In the genomic region with DNA sequence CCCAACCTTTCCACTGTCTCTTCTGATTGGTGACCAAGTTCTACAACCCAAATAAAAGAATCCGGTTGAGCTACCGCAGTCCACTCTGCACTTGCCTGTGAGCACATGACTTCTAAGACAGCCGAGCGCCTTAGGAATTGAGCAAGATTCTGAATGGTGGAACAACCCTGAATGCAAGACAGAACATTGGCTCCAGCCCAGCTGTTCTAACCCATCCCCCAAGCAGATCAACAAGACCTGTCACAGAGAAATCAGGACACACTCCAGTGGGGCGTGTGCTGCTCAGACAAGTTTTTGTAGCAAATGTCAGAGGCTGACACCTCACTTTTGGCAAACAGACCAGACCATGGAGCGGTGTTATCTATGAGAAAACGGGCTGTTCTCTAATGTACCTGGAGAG, we compare ENCODE assay signal across 18 mouse cellular contexts. TPM values are rescaled to one million over a fixed set of nuclear protein-coding genes. Genes with fewer than 3 reads are reported as not detected.
DNase-seq lines count a peak whose midpoint lies in the region; ATAC-seq lines count a peak whose summit lies in the region.
"Had no signal": no experiment of that assay in that cellular context is flagged by ENCODE, and none has a peak within 500 bp of the region (broad histone marks: within the 10 kb centered on the region; RNA-seq: fewer than 3 reads in every experiment).

No protein-coding gene starts in this region.

- no peak overlapping the region for H3K9ac ChIP-seq in hindbrain, embryonic 12.5 days
- no peak overlapping the region for H3K9ac ChIP-seq in midbrain, embryonic 14.5 days (replicated peaks; ENCODE audit: low read length)
- H3K9ac ChIP-seq in midbrain, embryonic 11.5 days (ENCODE audit: low read length) = no peak overlapping the region
- no peak overlapping the region for H3K9ac ChIP-seq in embryonic facial prominence, embryonic 15.5 days
- H3K9ac ChIP-seq in neural tube, embryonic 15.5 days (replicated peaks) = no peak overlapping the region
- H3K9ac ChIP-seq: embryonic facial prominence, embryonic 13.5 days; heart, embryonic 13.5 days; liver, embryonic 12.5 days; midbrain, embryonic 12.5 days had no signal

- H3K4me1 ChIP-seq in hindbrain, embryonic 12.5 days = peaks cover 35% of the 10 kb centered on the region
- peaks cover 63% of the 10 kb centered on the region for H3K4me1 ChIP-seq in hindbrain, embryonic 10.5 days (replicated peaks)
- peaks cover 32% of the 10 kb centered on the region for H3K4me1 ChIP-seq in midbrain, embryonic 14.5 days (ENCODE audit: control insufficient read depth, insufficient read depth, low read length)
- peaks cover 43% of the 10 kb centered on the region for H3K4me1 ChIP-seq in midbrain, embryonic 11.5 days (ENCODE audit: control insufficient read depth, insufficient read depth, low read length)
- peaks cover 10% of the 10 kb centered on the region; the same call in 1 of the 2 replicates for H3K4me1 ChIP-seq in embryonic facial prominence, embryonic 15.5 days
- H3K4me1 ChIP-seq in neural tube, embryonic 15.5 days = peaks cover 22% of the 10 kb centered on the region
- H3K4me1 ChIP-seq: liver, embryonic 12.5 days had no signal

- H3K27me3 ChIP-seq in hindbrain, embryonic 12.5 days = peaks cover 91% of the 10 kb centered on the region
- H3K27me3 ChIP-seq in hindbrain, embryonic 10.5 days (ENCODE audit: insufficient read depth, poor library complexity, severe bottlenecking) = peaks cover 96% of the 10 kb centered on the region
- peaks cover 92% of the 10 kb centered on the region for H3K27me3 ChIP-seq in midbrain, embryonic 14.5 days (ENCODE audit: control insufficient read depth, insufficient read depth, low read length)
- peaks cover 82% of the 10 kb centered on the region for H3K27me3 ChIP-seq in midbrain, embryonic 11.5 days (ENCODE audit: control insufficient read depth, insufficient read depth, low read length)
- peaks cover 8% of the 10 kb centered on the region; the same call in 1 of the 2 replicates for H3K27me3 ChIP-seq in embryonic facial prominence, embryonic 15.5 days
- peaks cover 43% of the 10 kb centered on the region for H3K27me3 ChIP-seq in neural tube, embryonic 15.5 days (replicated peaks)
- H3K27me3 ChIP-seq: liver, embryonic 12.5 days had no signal

- no peak overlapping the region for H3K4me3 ChIP-seq in hindbrain, embryonic 12.5 days
- H3K4me3 ChIP-seq in hindbrain, embryonic 10.5 days = no peak overlapping the region
- no peak overlapping the region for H3K4me3 ChIP-seq in midbrain, embryonic 14.5 days (replicated peaks; ENCODE audit: low read depth, low read length)
- H3K4me3 ChIP-seq in midbrain, embryonic 11.5 days (ENCODE audit: low read depth, low read length) = no peak overlapping the region
- H3K4me3 ChIP-seq in embryonic facial prominence, embryonic 15.5 days (replicated peaks) = no peak overlapping the region
- no peak overlapping the region for H3K4me3 ChIP-seq in neural tube, embryonic 15.5 days (replicated peaks)
- H3K4me3 ChIP-seq: embryonic facial prominence, embryonic 13.5 days; heart, embryonic 13.5 days; liver, embryonic 12.5 days; midbrain, embryonic 12.5 days had no signal

- peak; percentile 14; the same call in 1 of the 2 replicates for ATAC-seq in hindbrain, embryonic 12.5 days (ENCODE audit: low FRiP score)
- ATAC-seq in midbrain, embryonic 14.5 days (ENCODE audit: low FRiP score, low TSS enrichment) = no peak
- no peak for ATAC-seq in midbrain, embryonic 11.5 days (ENCODE audit: low FRiP score)
- ATAC-seq in embryonic facial prominence, embryonic 15.5 days (ENCODE audit: insufficient number of reproducible peaks, low FRiP score, low TSS enrichment, low read depth) = peak; percentile 21; the same call in 1 of the 2 replicates
- ATAC-seq in neural tube, embryonic 15.5 days (ENCODE audit: low FRiP score) = no peak
- ATAC-seq: liver, embryonic 12.5 days had no signal

- 40% methylated on average over 7 of the region's 7 CpGs for WGBS in hindbrain, embryonic 12.5 days
- 50% methylated on average over 7 of the region's 7 CpGs for WGBS in hindbrain, embryonic 10.5 days
- WGBS in midbrain, embryonic 14.5 days = 32% methylated on average over 7 of the region's 7 CpGs
- 42% methylated on average over 7 of the region's 7 CpGs for WGBS in midbrain, embryonic 11.5 days
- WGBS in embryonic facial prominence, embryonic 15.5 days = 59% methylated on average over 7 of the region's 7 CpGs
- 55% methylated on average over 7 of the region's 7 CpGs for WGBS in neural tube, embryonic 15.5 days

- no peak overlapping the region for H3K4me2 ChIP-seq in hindbrain, embryonic 12.5 days (replicated peaks)
- no peak overlapping the region for H3K4me2 ChIP-seq in midbrain, embryonic 14.5 days (ENCODE audit: low read length)
- H3K4me2 ChIP-seq in midbrain, embryonic 11.5 days = no peak overlapping the region
- no peak overlapping the region for H3K4me2 ChIP-seq in embryonic facial prominence, embryonic 15.5 days (replicated peaks)
- no peak overlapping the region for H3K4me2 ChIP-seq in neural tube, embryonic 15.5 days
- H3K4me2 ChIP-seq: embryonic facial prominence, embryonic 13.5 days; heart, embryonic 13.5 days; liver, embryonic 12.5 days; midbrain, embryonic 12.5 days had no signal

- no peaks in the 10 kb centered on the region for H3K9me3 ChIP-seq in hindbrain, embryonic 12.5 days (replicated peaks)
- H3K9me3 ChIP-seq in hindbrain, embryonic 10.5 days = no peaks in the 10 kb centered on the region
- no peaks in the 10 kb centered on the region for H3K9me3 ChIP-seq in midbrain, embryonic 14.5 days (ENCODE audit: control insufficient read depth, low read length)
- H3K9me3 ChIP-seq in midbrain, embryonic 11.5 days (ENCODE audit: control insufficient read depth, low read length) = no peaks in the 10 kb centered on the region
- H3K9me3 ChIP-seq in embryonic facial prominence, embryonic 15.5 days (replicated peaks) = no peaks in the 10 kb centered on the region
- H3K9me3 ChIP-seq in neural tube, embryonic 15.5 days (replicated peaks) = no peaks in the 10 kb centered on the region
- H3K9me3 ChIP-seq: embryonic facial prominence, embryonic 13.5 days; G1E; heart, embryonic 13.5 days; liver, embryonic 12.5 days; midbrain, embryonic 12.5 days had no signal

- H3K27ac ChIP-seq in hindbrain, embryonic 12.5 days = no peak overlapping the region
- H3K27ac ChIP-seq in hindbrain, embryonic 10.5 days = no peak overlapping the region
- H3K27ac ChIP-seq in midbrain, embryonic 14.5 days (replicated peaks; ENCODE audit: low read depth, low read length) = no peak overlapping the region
- H3K27ac ChIP-seq in midbrain, embryonic 11.5 days (ENCODE audit: low read depth, low read length) = no peak overlapping the region
- no peak overlapping the region for H3K27ac ChIP-seq in embryonic facial prominence, embryonic 15.5 days (replicated peaks)
- H3K27ac ChIP-seq in neural tube, embryonic 15.5 days (replicated peaks) = no peak overlapping the region
- H3K27ac ChIP-seq: embryonic facial prominence, embryonic 13.5 days; heart, embryonic 13.5 days; liver, embryonic 12.5 days; midbrain, embryonic 12.5 days had no signal

- no peaks in the 10 kb centered on the region for H3K36me3 ChIP-seq in hindbrain, embryonic 12.5 days
- no peaks in the 10 kb centered on the region for H3K36me3 ChIP-seq in hindbrain, embryonic 10.5 days
- no peaks in the 10 kb centered on the region for H3K36me3 ChIP-seq in midbrain, embryonic 14.5 days (ENCODE audit: control insufficient read depth, insufficient read depth, low read length)
- H3K36me3 ChIP-seq in midbrain, embryonic 11.5 days (ENCODE audit: control insufficient read depth, insufficient read depth, low read length) = no peaks in the 10 kb centered on the region
- no peaks in the 10 kb centered on the region for H3K36me3 ChIP-seq in embryonic facial prominence, embryonic 15.5 days
- no peaks in the 10 kb centered on the region for H3K36me3 ChIP-seq in neural tube, embryonic 15.5 days
- H3K36me3 ChIP-seq: embryonic facial prominence, embryonic 13.5 days; G1E; heart, embryonic 13.5 days; liver, embryonic 12.5 days; midbrain, embryonic 12.5 days had no signal

- DNase-seq in hindbrain, embryonic 10.5 days (ENCODE audit: low spot score) = no peak
- DNase-seq in midbrain, embryonic 14.5 days = peak; percentile 35
- DNase-seq in midbrain, embryonic 11.5 days (ENCODE audit: low spot score, missing footprints) = no peak
- peak; percentile 75 for DNase-seq in retina, postnatal 1 day
- no peak for DNase-seq in cerebellum, adult 11-12 months
- DNase-seq: adrenal gland, postnatal 36 days; kidney, adult 8-10 months; lung, postnatal 14 days had no signal

RNA-seq across cellular contexts. Expression of gene Fezf2, which starts 43.2 kb away (rescaled TPM):
- polyA plus RNA-seq in hindbrain, embryonic 12.5 days (2016; fragmentation: Nextera tagmentation; extraction: Ambion mirVana) = 0.31 and 0.63 TPM in 2 replicates
- polyA plus RNA-seq in hindbrain, embryonic 10.5 days (2016; fragmentation: Nextera tagmentation; extraction: Ambion mirVana) = 0.24 and 1.7 TPM in 2 replicates
- polyA plus RNA-seq in midbrain, embryonic 14.5 days (2014; fragmentation: Nextera tagmentation; extraction: Ambion mirVana) = 0.09 TPM in 1 of 2 replicates, not detected in the other
- polyA plus RNA-seq in midbrain, embryonic 11.5 days (2014; fragmentation: Nextera tagmentation; extraction: Ambion mirVana) = 3.1 and 3.8 TPM in 2 replicates
- 0.39 and 1.4 TPM in 2 replicates for polyA plus RNA-seq in embryonic facial prominence, embryonic 15.5 days (2015; fragmentation: Nextera tagmentation; extraction: Ambion mirVana)
- 1.0 TPM in 1 of 2 replicates, not detected in the other for polyA plus RNA-seq in neural tube, embryonic 15.5 days (2015; fragmentation: Nextera tagmentation; extraction: Ambion mirVana)
- polyA plus RNA-seq: G1E; gonadal fat pad, adult 2 months; liver, embryonic 12.5 days; neural tube, embryonic 11.5 days had no signal

Comparison
In these comparisons a context has a peak if more than half of its experiments do, and no peak if none do; other contexts are left out.
1. DNase-seq: peak in midbrain, embryonic 14.5 days (single experiment) and retina, postnatal 1 day (single experiment); none in hindbrain, embryonic 10.5 days (single experiment), midbrain, embryonic 11.5 days (single experiment) and cerebellum, adult 11-12 months (single experiment).
2. ATAC-seq: peak in hindbrain, embryonic 12.5 days (single experiment) and embryonic facial prominence, embryonic 15.5 days (single experiment); none in midbrain, embryonic 14.5 days (single experiment), midbrain, embryonic 11.5 days (single experiment) and neural tube, embryonic 15.5 days (single experiment).